Mouse (Mus musculus): ENCODE measurements at regions not wholly inside any gene's neighbourhood (a gene's known extent, or its start where the extent isn't known, plus 50 kb on each side); places are given as distances from the start of the nearest gene placed in this dataset.
"Not testable (repeated sequence)": the region's sequence is repeated elsewhere in the genome, so short reads cannot be mapped to it uniquely, and the experiment has no call there.

DNA sequence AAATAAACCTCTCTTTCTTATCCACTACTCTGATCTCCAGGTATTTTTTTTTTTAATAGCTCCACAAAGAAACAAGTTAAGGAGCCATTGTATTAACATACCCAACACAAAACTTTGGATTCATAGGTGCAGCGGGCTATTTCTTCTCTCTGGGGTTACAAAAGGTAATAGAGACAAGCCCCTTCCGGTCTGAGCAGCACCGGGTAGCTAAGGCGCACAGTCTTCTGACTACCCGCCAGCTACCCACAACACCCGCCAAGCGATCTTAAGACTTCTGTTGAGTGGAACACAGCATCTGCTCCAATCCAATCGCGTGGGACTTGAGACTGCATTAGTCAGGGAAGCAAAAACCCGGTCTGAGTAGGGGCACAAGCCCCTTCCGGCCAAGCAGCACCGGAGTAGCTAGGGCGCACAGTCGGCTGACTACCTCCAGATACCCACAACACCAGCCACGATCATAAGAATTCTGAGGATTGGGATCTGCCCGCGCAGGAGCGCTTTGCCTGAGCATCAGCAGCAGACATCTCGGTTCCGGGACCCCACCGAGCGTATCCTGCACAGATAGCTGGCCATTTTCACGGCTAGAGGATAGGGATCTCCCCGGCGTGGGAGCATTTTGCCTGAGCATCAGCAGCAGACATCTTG lies 2463.9 kb downstream of the Gm37988 start:
- not testable (repeated sequence) for H3K9me3 ChIP-seq; H3K27ac ChIP-seq (replicated peaks); H3K27me3 ChIP-seq; H3K4me3 ChIP-seq; H3K9ac ChIP-seq; ATAC-seq (ENCODE audit: low FRiP score, low read depth); H3K4me2 ChIP-seq; H3K36me3 ChIP-seq; H3K4me1 ChIP-seq (replicated peaks)
- WGBS, result 92% methylated on average over 25 of the region's 25 CpGs

DNA sequence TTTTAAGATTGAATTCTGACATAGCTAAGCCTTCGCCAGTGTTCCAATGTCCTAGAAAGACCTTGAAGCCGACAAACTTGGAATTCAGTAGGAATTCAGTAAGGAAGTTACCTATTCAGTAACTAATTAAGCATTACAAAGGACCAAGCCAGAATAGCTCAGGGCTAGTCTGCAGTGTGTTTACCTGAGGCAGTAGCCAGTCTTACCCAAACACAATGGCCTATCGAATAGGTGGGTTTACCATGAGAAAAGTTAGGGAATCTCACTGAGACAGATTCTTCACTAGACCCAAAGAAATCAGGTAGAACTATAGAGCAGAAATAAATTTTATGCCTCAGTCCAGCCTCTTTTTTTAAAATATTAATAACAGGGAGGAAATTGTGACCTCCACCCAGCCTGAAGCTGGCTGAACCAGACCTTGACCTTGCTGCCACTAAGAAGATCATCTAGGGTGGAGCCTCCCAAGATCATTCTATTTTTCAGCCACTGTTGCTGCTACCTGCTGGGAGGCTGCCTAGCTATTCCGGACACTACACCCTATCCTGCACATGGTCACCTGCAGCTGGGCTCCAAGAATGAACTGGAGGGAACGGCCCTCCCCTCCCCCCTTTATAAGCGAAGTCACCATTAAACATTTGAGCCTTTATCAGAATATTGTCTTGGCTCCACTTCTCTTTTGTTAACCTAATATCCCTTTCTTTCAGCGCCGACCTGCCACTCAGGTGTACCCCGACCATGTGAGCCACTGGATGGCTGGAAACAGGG lies 2491.4 kb downstream of the Gm37988 start:
- not testable (repeated sequence) for H3K4me3 ChIP-seq; H3K27ac ChIP-seq (replicated peaks); H3K4me2 ChIP-seq; H3K27me3 ChIP-seq; H3K9ac ChIP-seq; H3K9me3 ChIP-seq; H3K36me3 ChIP-seq; ATAC-seq (ENCODE audit: low FRiP score, low read depth); H3K4me1 ChIP-seq (replicated peaks)
- WGBS, result 90% methylated on average over 9 of the region's 9 CpGs

DNA sequence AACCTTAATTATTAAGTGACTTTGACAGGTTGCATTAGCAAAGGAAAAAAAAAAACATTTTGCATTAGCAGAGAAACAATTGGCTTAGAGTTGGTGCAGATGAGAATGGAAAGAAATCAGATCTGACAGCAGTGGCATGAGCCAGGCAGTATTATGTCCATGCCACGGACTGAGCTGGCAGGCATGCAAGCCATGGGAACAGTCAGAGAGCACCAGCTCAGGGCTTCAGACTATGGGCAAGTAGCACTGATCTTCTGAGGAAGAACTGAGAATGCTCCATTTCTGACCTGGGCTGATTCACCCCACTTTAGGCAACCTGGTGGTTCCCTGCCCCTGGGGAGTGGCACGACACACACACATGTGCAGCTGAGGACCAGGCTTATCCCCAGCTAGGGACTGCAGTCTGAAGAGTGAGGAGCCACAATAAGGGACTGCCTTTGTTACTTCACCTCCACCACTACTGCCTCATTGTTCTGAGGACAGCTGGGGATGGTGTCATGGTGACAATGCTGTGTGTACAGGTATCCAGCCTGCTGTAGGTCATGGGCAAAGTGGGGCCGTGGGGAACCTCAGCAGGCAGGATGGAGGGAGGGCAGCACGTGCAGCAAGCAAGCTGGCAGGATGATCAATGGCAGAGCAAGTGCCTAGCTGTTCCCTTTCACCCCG lies 2501.4 kb downstream of the Gm37988 start:
- peak; percentile 63; the same call in 1 of the 2 replicates for ATAC-seq (ENCODE audit: low FRiP score, low read depth)
- H3K4me2 ChIP-seq, result no peak overlapping the region

DNA sequence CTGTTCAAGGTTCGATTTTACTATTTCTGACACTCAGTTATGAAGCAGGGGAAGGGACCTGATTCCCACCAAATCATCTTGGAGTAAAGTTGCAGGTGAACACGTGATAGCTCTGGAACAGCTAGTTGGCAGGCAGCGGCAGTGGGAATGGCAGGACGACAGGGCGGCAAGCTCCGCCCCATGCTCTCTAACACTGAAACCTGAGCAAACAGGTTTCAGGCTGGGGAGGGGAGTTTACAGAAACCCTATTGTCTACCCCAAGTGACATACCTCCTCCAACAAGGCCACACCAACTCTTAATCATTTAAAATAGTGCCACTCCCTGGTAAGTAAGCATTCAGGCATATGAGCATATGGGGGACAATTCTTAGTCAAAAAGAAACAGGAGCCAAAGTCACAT lies 2504.7 kb downstream of the Gm37988 start:
- H3K4me1 ChIP-seq (replicated peaks); H3K27me3 ChIP-seq; H3K4me3 ChIP-seq; H3K9ac ChIP-seq; H3K36me3 ChIP-seq; H3K27ac ChIP-seq (replicated peaks); H3K4me2 ChIP-seq; ATAC-seq (ENCODE audit: low FRiP score, low read depth); H3K9me3 ChIP-seq: not testable (repeated sequence)
- 58% methylated on average over 6 of the region's 6 CpGs for WGBS

More for the DNA sequence above, 2501.4 kb downstream of the Gm37988 start:
- Histone ChIP-seq H3K4me3 (no peak overlapping the region), H3K4me1 (replicated peaks) (peaks cover 4% of the 10 kb centered on the region; the same call in 1 of the 2 replicates), H3K36me3 (no peaks in the 10 kb centered on the region), H3K27me3 (no peaks in the 10 kb centered on the region), H3K27ac (replicated peaks) (no peak overlapping the region), H3K9ac (no peak overlapping the region), H3K9me3 (no peaks in the 10 kb centered on the region)
- WGBS, result 30% methylated on average over 5 of the region's 5 CpGs

GRCm38 (mm10) chr1:7313468-7313867 lies 2505.8 kb downstream of the Gm37988 start:
- ATAC-seq (ENCODE audit: low FRiP score, low read depth), result peak; percentile 61; the same call in 1 of the 2 replicates
- H3K4me1 ChIP-seq (replicated peaks), result peaks cover 4% of the 10 kb centered on the region; the same call in 1 of the 2 replicates
- WGBS, result 18% methylated on average over 3 of the region's 3 CpGs

GRCm38 (mm10) chr1:7318850-7319249 lies 2511.2 kb downstream of the Gm37988 start:
- Histone ChIP-seq H3K4me2 (no peak overlapping the region), H3K9me3 (no peaks in the 10 kb centered on the region), H3K27ac (replicated peaks) (no peak overlapping the region), H3K9ac (no peak overlapping the region), H3K36me3 (no peaks in the 10 kb centered on the region), H3K4me1 (replicated peaks) (no peaks in the 10 kb centered on the region), H3K4me3 (no peak overlapping the region), H3K27me3 (no peaks in the 10 kb centered on the region)
- peak; percentile 68 for ATAC-seq (ENCODE audit: low FRiP score, low read depth)
- 50% methylated on average over 2 of the region's 2 CpGs for WGBS

More at GRCm38 (mm10) chr1:7313468-7313867, 2505.8 kb downstream of the Gm37988 start:
- no peak overlapping the region for H3K9ac ChIP-seq
- no peak overlapping the region for H3K4me2 ChIP-seq
- H3K9me3 ChIP-seq, result no peaks in the 10 kb centered on the region
- H3K4me3 ChIP-seq, result no peak overlapping the region
- H3K27me3 ChIP-seq, result no peaks in the 10 kb centered on the region
- H3K27ac ChIP-seq (replicated peaks), result no peak overlapping the region
- no peaks in the 10 kb centered on the region for H3K36me3 ChIP-seq

DNA sequence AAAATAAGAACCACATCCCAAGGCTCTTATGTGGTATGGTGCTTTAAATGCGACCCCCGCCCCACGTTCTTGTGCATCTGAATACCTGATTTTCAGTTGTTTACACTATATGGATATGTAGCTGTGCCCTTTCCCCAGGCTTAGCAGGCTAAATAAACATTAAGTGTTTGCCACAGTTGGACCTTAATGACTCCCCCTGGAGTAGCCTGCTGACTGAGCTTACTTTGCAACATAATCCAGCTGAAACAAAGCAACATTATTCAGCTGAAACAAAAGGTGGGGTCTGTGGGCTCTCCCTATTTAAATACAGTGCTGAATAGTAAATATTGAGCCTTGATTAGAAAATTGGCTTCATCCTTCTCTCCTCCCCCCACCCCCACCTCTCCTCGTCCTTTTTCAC lies 2511.6 kb downstream of the Gm37988 start:
- H3K27ac ChIP-seq (replicated peaks), result no peak overlapping the region; the same call in 1 of the 2 replicates
- H3K4me1 ChIP-seq (replicated peaks), result no peaks in the 10 kb centered on the region
- H3K9me3 ChIP-seq, result no peaks in the 10 kb centered on the region
- no peak overlapping the region for H3K9ac ChIP-seq
- H3K4me3 ChIP-seq, result no peak overlapping the region
- 17% methylated on average over 4 of the region's 4 CpGs for WGBS
- no peaks in the 10 kb centered on the region for H3K27me3 ChIP-seq
- H3K4me2 ChIP-seq, result no peak overlapping the region
- H3K36me3 ChIP-seq, result no peaks in the 10 kb centered on the region
- peak; percentile 76 for ATAC-seq (ENCODE audit: low FRiP score, low read depth)
